Mouse (Mus musculus): ENCODE results near the gene Psmd9.

Gene Psmd9

DNA sequence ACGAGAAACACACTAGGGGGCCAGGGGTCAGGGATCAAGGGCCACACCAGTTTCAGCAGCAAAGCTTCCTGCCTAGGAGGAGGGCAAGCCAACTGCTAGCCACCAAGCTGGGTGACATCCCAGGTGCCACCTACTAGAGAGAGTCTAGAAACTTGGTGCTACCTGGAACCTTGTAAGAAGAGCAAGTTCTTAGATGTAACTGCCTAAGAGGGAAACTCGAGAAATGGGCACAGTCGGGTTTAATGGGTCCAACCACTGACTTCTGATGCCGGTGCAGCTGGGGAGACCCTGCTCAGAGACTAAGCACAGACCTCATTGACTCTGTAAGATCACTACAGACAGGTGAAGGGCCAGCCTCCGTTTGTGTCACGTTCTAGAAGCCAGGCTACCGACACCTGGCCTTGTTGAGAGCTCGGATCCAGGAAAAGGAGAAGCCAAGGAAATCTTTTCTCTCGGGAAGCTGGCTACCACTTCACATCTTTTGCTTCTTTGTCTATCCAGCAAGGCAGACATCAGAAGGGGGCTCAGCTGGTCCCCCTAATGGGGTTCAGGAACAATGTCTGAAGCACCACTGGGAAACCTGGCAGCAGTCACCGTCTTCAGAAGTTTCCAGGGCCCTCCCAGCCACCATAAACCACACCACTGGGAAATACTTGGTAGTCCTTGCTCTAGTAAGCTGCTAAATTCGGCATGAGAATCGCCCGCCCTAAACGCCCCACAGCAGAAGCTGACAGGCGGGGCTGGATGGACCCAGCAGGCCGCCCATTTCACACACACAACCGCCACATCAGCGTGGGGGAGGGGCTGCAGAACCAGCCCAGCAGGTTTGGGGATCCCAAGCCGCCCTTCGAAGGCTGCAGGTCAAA, 31.9 kb upstream of the Psmd9 start:
- peak; percentile 58 to 68 for DNase-seq (ENCODE audit: low spot score in 2 of 2)

DNA sequence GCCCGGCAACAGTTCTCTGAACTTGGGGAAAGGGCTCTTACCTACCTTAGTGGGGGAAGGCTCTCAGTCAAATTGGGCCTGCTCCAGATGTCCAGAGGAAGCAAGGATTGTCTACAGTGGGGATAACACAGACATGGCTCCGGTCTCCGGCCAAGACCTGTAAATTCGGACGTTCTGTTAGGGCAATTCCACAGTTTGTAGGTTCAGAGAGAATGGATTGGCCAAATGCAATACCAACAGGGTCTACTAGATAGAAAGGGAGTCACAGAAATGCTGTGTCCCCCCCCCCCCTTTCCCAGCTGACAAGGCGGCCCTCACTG, 31.3 kb upstream of the Psmd9 start:
- DNase-seq (ENCODE audit: low spot score in 2 of 2): no peak

DNA sequence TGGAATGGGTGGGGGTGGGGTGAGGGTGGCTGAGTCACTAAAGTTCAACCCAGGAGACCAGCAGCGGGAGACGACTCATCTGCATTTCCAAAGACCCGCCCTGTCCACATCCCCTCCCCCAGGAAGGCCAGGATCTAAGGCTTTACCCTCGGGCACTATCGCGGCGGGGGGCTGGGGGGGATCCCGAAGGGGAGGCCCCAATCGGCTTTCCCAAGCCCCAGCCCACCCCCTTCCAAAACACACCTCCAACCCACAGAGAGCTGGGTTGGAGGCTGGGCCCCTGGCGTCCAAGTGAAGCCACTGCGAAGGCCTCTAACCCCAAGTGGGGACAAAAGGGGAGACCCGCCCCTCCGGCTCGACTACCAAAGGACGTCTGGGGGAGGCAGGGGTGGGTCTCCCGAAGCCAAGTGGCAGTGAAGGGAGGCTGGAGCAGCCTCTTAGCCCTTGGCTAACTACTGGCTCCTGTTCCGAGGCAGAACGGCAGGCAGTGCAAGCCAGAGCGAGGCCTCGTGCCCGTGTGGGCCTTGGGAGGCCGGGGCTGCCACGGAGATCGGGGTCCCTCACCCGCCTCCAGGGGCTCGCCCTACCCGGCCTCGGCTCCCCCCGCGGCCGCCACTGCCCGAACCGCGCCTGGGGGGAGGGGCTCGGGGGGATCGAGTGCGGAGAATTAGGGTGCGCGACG, 30.8 kb upstream of the Psmd9 start:
- peak in 1 of 2 experiments; percentile 30 for DNase-seq (ENCODE audit: low spot score in 2 of 2)

DNA sequence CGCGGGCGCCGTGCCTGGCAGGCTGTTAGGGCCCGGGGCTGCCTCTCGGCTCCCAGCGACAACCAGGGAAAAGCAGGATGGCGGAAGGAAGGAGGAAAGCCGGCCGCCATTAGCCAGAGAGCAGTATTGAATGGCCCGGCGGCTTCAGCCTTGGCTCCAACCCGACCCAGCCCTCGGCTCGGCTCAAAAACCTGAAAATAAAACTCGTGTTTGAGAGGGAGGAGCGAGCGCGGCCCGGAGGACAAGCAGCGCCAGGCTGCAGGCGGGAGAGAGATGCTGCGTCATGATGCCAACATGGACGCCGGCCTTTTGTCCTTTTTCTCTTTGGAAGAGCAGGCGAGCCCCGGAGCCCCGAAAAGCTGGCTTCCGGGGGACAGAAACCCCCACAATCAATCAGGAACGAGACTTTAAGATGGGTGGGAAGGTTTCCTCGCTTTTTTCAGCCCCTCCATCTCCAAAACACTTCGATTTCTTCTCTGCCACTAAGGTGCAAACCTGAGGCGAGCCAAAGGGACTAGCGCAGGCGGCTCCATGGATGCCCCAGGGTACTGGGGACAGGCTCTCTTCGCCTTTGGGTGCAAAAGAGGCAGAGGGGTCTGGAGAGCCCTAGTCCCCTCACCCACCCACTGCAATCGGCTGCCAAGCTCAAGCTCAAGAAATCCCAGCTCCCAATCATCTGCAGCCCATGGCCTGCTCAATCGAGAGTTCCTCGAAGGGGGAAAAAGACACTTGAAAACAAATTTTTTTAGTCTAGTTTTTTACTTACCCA, 30.1 kb upstream of the Psmd9 start:
- DNase-seq (ENCODE audit: low spot score in 2 of 2): peak; percentile 72 to 79

DNA sequence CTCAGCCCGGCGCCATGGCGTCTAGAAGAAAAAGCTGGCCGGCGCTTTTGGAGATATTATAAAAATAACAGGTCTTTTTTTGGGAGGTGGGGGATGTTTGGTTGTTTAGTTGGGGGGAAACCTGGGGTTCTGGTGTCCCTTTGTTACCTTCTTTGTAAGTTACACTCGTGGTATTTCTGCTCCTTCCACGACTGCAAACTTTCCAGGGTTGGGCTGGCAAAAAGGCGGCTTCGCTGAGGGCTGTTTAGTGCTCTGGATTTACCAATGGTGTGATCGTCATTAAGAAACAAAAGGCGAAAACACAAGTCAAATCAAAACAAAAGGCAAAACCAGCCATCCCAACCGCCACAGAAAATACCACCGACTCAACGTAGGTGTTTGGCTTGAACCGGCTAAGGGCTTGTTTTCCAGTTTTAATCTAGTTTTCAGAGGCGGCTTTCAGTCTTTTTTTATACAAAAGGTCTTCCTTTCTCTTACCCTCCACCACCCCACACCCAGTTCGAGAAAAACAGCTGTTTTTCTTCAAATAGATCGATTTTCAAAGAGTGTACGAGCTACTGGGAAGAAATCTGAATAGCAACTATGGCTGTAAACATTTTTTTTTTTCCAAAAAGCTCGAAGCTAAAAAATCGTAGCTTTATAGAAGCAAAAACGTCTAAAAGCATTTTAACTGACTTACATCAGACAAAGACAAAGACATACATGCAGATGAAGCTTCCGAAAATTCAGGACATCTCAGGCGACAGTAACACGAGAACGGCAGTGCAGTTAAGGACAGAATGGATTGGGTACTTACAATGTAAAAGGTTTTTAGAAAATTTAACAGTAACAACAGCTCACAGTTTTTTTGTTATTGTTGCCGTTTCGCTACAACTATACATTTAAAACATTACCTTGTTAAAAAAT, 29.2 kb upstream of the Psmd9 start:
- no peak for DNase-seq (ENCODE audit: low spot score in 2 of 2)

DNA sequence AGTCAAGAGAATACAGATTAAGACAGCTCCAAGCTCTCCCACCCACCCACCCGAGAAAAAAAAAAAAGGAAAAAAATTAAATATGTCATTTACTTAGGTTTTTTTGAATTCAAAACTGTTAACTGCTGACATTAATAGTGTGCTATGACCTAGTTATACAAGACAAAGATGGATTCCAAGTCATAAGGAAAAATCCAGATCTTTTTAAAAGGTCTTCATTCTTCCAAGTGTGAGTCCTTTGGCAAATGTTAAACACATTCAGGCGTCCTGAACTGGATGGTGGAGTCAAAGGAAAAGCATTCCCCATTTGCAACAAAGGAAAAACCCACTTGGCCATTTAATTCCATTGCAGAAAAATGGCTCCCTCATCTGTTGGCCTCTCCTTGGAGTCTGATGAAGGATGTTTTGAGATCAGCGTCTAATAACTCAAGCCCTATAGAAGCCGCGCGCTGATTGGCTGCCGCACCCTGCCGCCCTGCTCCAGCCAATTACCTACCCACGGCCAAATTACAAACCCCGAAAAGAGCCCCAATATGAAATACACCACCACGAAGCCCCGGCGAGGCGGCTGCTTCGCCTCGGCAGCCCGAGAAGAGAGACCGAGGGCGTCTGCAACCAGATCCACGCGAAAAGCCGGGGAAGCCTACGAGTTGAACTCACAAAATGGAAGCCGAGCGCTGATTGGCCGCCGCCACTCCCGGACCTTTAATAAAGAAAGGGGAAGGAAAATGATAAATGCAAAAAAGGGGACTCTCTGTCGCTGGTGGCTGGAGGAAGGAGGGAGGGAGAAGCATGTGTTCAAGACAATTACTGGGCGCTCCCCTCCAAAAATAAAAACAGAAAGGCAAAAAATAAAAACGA, 28.3 kb upstream of the Psmd9 start:
- DNase-seq (ENCODE audit: low spot score in 2 of 2): peak; percentile 80 to 83

DNA sequence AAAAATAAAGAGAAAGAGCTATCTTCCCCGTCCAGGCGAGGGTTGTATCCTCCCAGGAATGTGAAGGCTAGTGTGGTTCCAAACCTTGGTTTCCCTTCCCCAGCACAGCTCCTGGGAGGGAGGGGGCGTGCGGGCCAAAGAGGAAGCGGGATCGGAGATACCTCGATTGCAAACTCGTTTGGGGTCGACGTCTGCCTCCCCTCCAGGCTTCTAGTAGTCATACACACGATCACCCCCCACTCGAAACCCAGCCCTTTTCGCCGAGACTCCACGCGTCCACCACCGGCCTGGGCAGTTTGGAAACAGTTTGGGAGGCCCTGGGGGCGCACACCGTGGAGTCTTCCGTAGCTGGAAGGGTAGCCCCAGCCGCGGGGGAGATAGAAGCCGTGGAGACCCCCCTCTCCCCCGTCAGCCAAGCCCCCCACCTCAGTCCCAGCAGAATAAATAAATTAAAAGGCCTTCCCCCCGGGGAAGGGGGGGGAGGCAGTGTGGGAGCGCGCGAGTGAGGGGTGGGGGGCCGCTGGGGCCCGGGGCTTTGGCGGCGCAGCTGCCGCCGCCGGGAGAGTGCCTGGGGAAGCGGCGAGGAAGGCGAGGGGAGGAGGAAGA, 27.6 kb upstream of the Psmd9 start:
- no peak for DNase-seq (ENCODE audit: low spot score in 2 of 2)

DNA sequence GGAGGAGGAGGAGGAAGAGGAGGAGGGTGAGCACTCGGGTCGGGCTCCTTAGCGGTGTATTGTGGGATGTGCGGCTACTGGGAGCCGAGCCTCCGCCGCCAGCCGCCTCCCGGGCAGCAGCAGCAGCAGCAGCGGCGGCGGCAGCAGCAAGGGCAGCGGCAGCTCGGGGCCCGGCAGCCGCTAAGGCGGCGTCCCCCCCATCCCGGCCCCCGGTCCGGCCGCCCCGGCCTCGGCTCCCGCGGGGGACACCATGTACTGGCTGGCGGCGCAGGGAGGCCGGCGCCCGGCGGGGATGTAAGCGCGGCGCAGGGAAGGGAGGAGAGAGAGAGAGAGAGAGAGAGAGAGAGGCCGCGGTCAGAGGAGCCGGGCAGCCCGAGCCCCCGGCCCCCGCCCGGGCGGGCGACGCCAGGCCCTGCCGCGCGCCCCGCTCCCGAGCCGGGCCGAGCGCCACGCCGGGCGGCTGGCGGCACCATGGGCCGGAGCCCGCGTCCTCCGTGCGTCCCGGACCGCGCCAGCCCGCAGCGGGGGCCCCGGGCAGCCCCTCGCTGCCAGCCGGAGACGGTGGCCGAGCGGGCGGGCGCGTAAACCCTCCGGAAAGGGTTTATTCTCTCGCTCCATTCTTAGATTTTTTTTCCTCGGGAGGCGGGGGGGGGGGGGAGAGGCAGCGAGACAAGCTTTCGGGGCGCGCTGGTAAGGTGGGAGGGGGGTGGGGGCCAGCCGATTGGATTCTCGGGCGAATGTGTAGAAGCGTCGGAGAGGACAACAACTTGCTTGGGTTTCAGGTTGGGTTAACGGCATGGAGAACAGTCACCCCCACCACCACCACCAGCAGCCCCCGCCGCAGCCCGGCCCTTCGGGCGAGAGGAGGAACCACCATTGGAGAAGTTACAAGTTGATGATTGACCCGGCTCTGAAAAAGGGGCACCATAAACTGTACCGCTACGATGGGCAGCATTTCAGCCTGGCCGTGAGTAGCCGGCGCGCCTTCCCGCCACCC, 26.8 kb upstream of the Psmd9 start, which contains the start of gene Setd1b:
Gene Setd1b, plus strand, starts transcription at position 33 of the 997 bp plus-strand sequence.
- peak in 1 of 2 experiments; percentile 44 for DNase-seq (ENCODE audit: low spot score in 2 of 2)

DNA sequence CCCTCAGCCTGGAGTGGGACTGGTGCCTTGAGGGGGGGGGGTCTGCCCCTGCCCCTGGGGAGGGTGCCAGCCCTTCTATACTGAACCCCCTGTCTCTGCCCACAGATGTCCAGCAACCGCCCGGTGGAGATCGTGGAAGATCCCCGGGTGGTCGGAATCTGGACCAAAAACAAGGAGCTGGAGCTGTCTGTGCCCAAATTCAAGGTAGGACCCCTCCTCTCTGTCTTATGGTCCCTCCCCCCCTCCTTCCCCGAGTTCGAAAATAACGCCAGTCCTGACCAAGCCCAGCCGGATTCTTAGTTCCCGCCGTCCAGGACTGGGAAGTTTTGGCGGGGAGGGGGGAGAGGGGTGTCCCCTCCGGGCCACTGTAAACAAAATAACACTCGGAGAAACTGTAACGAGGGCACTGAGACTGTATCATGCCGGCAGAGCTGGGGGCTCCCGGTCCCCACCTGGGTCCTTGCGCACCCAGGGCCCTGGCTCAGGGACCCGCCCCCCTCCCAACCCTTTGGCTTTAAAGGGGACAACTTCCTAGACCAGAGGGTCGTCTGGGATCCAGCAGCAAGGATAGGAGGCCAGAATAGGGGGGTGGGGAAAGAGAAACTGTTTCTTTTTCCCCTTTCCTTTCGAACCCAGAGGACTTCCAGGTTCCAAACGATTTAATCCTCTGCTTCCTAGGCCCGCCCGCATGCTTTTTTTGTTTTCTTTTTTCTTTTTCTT, 25.8 kb upstream of the Psmd9 start:
- no peak for DNase-seq (ENCODE audit: low spot score in 2 of 2)

DNA sequence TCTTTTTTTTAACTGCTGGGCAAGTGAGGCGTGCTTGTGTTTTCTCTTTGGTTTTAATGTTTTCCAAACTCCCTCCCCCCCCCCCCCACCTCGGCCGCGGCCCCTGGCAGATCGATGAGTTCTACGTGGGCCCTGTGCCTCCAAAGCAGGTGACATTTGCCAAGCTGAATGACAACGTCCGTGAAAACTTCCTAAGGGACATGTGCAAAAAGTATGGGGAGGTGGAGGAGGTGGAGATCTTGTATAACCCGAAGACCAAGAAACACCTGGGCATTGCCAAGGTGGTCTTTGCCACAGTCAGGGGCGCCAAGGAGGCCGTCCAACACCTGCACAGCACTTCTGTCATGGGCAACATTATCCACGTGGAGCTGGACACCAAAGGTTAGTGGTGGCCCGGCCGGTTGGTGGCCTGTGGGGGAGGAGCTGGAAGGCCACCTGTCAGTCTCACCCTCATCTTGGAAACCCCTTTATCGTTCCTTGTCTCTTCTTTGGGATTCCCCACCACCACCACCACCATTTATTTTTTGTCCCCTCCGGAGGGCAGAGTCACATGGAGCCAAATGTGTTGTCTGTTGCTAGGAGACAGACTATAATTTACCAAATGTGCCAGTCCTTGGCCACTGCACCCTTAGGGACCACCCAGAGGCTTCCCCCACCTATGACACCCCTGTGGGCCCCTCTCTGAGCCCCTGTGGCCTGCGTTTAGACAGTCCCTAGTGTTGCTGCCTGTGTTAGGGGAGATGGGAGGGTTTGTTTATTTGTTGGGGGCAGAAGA, 25.1 kb upstream of the Psmd9 start:
- no peak for DNase-seq (ENCODE audit: low spot score in 2 of 2)

DNA sequence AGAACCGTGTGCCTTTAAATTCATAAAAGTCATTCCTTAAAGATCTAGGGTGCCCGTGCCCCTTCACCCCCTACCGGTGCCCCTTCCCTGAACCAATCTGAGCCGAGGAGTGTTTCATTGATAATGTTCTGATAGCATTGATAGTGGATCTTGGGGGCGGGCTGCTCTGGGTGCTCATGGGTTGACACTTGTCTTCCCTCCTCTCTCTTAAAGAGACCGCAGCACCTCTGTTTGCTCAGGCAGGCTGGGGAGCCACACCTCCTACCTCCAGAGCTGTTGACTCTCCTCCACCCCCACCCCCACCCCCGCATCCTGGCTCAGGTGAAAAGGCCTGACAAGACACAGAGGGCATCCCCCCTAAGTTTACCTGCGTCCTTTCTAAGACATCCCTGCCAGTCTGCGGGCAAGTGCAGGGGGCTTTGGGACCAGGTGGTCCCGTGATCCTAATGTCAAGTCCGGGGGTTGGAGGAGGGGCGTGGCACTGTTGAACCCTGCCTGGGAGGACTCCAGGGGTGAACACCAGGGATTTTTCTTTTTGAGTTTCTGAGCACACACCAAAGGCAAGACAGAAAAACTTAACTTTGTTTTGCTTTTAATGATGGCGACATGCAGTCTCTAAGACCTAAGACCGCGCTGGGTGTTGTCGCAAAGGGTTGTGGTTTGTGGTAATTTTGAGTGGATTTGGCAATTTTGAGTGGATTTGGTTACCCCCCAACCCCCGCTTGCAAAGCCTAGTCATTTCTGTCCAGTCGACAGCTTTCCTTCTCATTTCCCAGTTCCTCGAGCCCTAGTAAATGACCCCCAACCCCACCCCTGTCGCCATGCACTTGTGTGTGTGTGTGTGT, 24.2 kb upstream of the Psmd9 start:
- no peak for DNase-seq (ENCODE audit: low spot score in 2 of 2)

DNA sequence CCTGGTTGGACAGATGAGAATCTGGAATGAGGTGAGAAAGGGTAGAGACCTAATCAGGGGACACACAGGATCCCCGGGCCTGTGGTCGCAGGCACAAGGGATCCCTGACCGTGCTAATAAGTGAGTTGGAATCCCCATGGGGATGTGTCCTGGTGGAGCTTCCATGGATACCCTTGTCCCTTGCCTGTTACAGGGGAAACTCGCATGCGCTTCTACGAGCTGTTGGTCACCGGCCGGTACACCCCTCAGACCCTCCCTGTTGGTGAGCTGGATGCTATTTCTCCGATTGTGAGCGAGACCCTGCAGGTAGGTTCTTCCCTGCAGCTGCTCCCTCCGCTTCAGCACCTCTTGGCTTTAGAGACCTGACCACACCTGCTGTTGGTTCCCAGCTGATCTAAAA, 22.9 kb upstream of the Psmd9 start:
- no peak for DNase-seq (ENCODE audit: low spot score in 2 of 2)

DNA sequence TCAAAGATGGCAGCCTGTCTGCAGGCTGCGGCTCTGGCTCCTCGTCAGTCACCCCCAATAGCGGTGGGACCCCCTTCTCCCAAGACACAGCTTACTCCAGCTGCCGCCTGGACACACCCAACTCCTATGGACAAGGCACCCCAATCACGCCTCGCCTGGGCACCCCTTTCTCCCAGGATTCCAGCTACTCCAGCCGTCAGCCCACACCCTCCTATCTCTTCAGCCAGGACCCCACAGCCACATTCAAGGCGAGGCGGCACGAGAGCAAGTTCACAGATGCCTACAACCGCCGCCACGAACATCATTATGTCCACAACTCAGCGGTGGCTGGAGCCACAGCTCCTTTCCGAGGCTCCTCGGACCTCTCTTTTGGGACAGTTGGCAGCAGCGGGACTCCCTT, 21.6 kb upstream of the Psmd9 start:
- DNase-seq (ENCODE audit: low spot score in 2 of 2): no peak

DNA sequence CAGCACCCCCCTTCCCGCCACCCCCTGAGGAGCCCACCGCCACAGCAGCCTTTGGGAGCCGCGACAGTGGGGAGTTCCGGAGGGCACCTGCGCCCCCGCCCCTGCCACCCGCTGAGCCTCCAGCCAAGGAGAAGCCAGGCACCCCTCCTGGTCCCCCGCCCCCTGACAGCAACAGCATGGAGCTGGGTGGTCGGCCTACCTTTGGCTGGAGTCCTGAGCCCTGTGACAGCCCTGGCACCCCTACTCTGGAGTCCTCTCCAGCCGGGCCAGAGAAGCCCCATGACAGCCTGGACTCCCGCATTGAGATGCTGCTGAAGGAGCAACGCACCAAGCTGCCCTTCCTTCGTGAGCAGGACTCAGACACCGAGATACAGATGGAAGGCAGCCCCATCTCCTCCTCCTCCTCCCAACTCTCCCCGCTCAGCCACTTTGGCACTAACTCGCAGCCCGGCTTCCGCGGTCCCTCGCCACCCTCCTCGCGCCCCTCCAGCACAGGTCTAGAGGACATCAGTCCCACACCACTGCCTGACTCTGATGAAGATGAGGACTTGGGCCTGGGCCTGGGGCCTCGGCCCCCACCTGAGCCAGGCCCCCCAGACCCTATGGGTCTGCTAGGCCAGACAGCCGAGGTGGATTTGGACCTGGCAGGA, 21.0 kb upstream of the Psmd9 start:
- DNase-seq (ENCODE audit: low spot score in 2 of 2): no peak

DNA sequence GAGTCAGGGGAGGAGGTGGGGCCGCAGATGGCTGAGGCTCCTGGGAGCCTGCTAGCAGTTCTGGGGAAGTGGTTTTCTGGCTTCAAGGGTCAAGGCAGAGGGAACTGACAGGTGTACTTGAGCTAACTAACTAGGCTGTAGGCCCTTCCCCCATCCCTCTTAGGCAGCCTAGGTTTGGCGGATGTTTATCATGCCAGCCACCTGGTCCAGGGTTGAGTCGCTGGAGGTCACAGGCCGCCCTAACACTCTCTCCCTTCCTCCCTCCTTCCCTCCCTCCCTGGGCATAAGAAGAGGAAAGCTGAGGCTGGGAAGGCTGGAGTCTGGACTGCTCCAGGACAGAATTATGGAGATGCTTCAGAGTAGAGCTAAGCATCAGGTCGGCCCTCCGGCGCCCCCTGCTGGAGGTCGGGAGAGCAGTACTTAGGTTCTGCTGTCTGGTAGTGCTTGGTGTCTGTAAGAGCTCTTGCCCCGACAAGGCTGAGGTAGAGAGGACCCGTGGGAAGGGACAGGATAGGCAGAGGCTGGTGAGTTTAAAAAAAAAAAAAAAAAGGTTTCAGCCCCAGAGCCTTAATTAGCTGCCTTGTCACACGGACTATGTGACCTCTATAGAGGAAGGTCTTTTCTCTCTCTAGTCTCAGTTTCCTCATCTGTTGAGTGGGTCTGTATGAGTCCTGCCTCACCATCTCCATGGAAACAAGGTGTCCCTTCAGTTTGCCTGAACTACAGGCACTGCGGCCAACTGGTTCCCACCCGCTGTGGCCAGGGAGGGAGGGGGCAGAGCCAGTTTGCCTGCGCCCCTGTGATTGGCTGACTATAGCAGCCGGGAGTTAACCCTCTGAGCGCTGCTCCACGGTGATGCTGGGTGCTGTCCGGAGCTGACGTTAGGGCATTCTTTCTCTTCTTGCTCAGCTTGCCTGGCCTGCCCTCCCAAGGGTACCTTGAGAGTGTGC, 19.5 kb upstream of the Psmd9 start:
- DNase-seq (ENCODE audit: low spot score in 2 of 2): peak; percentile 82 to 88
